Mouse (Mus musculus) thymus, postnatal 4 days (tissue): Measurements from ENCODE around the gene Dcdc2b.
A peak's percentile ranks its signal among the peaks of the same experiment; 100 is the strongest.

ENCODE experiments used
- DNase-seq: peaks from one replicate; pipeline ENCODE4 v3.0.0; 2021

Dcdc2b gene

DNA sequence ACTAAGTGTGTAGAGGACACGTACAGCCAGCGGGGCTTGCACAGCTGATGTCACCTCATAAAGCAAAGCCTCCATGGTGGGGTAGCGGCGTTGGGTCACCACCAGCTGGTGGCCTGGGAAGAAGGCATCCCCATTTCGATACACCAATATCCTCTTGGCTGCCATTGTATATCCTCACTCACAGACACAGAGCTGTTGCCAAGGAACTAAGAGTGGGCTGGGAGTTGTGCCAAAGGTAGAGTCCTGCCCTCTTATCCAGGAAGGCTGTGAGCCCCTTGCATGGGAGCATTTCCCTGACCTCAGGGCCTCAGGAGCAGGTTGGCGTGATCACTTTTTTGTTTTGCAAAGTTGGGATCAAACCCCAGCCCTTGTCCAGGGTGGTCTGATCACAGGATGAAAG lies at the start of gene Dcdc2b:
Dcdc2b (minus strand) TSS at position 165 of the 400 bp plus-strand sequence.
- no peak for DNase-seq

DNA sequence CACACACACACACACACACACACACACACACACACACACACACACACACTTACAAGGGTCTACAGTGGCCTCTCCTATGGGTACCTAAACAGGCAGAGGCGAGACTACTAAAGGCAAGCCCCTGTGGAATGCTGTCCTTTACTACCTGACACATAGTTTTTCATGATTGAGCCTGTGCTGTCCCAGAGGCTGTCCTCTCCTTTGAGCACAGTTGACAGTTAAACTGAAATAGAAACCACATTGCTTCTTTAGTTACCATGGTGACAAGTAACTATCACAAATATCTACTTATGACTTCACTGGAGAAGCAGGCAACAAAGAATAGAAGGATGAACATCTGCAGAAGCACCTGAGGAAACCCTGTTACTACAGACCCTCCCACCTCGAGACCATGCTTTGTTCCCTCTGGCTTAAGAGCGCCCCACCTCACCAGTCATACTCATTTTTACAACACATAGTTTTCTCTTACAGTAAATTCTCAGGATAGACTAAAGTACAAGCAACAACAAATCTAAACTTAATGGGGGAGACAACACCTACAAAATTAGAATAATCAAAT lies 48.3 kb upstream of the Dcdc2b start:
- DNase-seq: no peak

DNA sequence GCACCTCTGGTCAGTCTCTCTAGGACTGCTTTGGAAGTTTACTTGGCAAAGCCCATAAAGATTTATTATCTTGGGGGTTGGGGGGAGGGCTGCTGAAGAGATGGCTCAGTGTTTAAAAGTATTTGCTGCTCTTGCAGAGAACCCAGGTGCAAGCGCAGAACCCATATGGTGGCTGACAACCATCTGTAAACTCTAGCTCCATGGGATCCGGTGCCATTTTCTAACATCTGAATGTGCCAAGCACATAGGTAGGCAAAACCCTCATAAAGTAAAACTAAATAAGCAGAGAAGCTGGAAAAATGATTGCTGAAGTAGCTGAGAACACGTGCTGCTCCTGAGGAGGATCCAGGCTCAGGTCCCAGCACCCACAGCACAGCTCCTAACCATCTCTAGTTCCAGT lies 47.5 kb upstream of the Dcdc2b start:
- DNase-seq: no peak

DNA sequence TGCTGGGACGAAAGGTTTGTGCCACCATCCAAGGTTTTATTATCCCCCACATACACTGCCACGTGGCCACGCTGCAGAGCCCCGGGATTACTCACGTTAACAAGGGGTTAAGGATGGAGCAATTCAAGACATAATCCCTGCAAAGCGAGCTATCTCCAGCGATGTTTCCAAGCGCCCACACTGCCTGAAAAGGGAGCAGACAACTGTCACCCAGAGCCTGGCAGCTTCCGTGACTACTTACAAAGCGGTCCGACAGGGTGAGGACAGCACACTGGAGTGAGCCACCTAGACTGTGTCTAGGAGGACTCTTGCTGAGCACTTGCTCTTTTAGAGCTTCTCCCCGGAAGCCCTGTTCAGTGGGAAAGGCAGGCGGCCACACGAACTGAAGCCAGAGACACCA lies 40.7 kb upstream of the Dcdc2b start:
- DNase-seq: no peak

DNA sequence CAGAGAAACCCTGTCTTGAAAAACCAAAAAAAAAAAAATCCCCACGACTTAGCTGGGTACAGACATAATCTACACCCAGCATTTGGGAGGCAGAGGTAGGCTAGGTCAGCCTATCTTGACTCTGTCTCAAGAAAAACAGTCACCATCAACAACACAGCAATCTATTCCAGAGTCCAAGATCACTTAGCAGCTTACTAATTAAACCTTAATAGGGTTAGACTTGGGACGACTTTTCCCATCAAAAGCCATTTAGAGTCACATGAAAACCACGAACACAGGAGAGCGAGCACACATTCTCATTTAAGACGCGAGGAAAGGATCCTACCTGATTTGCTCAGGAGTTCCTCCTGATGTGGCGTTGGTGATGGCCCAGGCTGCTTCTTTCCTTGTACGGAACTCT lies 36.3 kb upstream of the Dcdc2b start:
- DNase-seq: no peak

DNA sequence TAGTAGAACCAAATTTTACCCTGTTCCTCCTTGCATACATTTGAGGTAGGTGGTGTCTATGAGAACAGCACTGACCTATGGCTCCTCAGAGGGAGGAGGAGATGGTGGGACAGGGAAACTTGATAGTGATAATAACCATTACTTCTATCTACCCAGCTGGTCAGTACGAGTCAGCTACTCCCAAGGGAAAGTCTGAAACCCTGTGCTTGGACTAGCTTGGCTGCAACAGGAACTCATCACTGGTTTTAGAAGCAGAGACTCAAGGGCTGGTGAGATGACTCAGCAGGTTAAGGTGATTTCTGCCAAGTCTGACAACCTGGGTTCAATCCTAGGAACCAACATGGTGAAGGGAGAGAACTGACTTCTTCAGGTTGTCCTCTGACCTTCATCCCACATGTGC lies 34.6 kb upstream of the Dcdc2b start:
- no peak for DNase-seq

DNA sequence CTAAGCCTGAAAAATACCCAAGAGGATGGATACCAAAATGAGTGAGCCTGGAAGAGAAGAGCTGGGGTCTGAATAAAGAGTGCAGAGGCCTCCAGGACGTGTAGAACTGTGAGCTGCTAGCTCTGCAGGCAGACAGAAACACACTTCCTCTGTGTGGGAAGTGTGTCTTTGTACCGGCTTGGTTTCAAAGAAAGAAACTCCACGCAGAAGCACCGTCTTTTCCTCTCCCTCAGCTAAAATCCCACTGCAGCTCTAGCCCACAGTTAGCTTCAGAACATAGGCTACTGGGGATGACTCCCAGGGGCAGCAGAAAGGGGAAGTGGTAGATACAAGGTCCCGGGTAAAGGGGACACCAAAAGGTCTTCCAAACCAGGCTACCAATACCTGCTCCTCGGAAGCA lies 31.1 kb upstream of the Dcdc2b start:
- no peak for DNase-seq

DNA sequence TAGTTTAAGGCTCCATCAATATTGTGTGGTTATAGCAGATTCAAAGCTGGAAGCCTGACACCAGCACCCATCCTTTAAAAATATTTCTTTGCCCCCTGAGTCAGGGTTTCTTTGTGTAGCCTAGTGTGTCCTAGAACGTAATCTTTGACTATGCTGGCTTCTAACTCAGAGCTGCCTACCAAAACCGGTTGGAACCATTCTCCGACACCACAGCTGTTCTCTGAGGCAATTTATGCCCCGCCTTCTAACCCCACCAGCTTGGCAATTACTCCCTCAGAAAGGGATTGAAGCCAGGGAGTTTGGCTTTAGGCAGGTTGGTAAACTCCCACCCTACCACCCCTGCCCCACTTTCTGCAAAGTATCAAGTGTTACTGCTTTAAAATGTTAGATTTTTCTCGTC lies 27.7 kb upstream of the Dcdc2b start:
- no peak for DNase-seq

DNA sequence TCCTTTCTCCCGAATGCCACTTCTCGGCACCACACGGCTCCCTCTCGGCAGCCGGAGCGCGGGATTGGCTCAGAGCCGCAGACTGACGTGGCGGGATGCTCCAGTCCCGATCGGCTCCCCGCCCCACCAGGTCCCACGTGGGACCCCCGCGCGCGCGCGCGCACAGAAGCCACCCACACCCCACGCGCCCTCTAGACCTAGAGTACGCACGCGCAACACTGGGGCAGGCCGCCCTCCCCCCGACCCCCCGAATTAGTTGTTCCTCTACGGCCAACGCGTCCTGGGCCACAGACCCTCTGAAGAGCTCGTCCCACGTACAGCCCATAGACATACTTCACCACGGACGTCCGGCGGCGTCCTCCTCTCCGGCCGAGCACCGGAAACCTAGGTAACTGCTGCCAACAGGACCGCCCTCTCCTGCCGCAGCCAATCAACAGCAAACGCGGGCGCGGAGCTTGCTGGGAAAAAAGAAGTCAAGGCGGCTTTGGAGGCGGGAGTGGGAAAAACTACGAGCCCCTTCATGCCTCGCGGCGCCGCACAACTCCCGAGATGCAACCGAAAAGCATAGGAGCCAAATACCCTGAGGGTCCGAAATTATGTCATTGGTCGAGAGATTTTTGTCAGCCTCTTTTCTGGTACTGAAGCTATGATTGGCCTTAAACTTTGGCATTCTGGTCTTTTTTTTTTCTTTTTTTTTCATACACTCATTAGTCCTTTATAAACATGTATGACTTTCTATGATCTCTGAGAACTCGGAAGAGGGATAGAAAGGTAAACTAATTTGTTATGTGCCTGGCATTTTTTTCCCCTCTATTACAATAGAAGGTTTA lies 26.8 kb upstream of the Dcdc2b start, which contains the start of gene Txlna:
Txlna (minus strand) TSS at position 428 of the 830 bp plus-strand sequence.
- DNase-seq: peak; percentile 94

DNA sequence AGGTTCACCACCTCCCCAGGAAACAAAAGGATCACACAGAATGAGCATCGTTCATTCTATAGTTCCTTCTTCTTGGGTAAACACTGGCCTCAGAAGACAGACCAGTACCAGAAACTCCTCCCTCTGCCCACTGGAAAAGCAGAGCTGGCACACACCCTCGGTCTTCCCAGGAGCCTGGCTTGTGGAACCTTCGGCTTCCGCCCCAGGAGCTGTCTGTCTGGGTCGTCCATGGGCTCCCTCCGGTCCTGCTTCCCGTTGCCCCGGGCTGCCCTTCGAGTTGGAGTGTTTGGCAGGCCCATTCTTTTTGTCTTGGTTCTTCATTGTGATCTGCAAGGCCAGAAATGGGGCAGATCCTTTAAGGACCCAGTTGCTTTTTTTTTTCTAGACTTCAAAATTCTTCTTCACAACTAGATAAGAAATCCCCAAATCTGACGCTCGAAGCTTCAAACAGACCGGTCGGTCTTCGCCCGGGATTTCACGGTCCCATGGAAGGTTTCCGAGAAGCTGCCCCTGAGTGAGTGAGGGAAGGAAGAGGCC lies 26.1 kb upstream of the Dcdc2b start:
- peak; percentile 48 for DNase-seq

DNA sequence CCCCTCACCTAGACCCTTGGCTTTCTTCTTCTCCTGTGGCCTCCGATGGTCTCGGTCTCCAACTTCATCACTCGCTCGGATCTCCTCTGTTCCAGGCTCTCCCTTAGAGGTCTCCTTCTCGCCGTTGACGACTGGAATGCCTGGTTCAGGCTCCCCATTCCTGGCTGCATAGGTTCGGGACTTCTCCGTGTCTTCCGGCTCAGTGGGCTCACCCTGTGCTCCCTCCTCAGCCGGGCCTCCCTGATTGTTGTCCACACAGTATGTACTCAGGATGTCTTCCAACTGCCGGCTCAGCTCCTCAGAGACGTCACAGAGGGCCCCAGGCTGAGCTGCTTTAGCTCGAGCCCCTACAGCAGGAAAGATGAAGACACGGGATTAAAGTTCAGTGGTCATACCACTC lies 25.2 kb upstream of the Dcdc2b start:
- no peak for DNase-seq

DNA sequence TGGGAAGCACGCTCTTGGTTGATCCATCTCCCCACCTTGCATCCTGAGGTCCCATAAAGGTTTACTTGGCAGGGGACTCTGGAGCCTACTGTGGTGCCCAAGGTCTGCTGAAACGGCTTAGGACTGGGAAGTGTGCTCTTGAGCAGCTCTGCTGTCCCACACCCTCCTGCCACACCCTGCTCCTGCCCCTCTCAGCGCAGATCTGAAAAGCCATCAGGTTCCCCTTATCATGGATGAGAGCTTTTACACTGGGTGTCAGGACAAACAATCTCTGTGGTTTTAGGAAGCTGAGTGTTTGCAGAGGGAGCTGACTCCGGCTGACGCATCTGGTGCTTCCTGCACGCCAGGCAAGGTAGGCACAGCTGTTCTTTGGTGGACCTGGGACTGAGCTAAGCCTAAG lies 19.8 kb upstream of the Dcdc2b start:
- no peak for DNase-seq

DNA sequence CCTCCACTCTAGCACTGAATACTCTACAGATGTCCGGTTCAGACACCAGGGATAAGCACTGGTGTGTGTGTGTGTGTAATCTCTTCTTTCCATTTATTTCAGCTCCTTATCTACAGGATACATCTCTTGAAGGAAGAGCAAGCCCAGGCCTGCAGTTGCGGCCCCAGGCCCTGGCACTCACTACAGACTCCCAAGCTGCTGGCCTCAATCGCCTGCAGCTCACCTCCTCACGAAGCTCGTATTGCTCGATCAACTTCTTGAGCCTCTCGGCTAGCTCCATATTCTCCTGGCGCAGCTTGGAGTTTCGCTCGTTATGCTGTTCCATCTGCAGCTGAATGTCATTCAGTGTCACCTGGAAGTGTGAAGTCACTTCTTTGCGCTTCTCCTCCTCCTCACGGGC lies 17.8 kb upstream of the Dcdc2b start:
- no peak for DNase-seq

DNA sequence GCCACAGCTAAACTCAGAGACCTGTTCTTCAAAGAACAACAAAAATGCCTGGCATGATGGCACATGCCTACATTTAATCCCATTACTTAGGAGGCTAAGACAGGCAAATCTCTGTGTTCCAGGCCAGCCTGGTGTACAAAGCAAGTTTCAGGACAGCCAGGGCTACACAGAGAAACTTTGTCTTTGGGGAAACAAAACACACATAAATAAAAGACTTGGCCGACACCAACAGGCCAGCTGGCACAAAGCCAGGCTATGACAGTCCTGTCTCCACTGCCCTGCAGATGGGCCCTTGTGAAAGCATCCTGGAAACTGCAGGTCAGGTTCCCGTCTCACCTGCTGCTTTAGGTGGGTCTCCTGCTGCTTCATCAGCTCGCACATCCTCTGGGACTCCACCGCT lies 16.9 kb upstream of the Dcdc2b start:
- DNase-seq: no peak

DNA sequence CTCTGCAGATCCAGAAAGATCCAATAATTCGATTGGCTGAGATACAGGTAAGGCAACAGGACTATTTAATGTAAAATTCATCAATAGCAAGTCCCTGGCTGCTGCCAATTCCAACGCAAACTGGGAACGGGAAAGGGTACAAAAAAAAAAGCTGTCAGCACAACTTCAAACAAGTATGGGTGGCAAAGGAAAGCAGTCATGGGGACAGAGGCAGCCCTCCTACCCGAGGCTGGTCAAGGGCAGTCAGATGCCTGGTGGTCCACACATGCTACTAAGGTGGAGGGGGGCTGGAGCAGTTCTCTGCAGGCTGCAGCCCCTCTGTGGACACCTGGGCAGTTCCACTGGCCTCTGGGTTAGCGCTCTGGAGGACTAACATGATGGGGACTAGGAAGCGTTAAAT lies 12.0 kb upstream of the Dcdc2b start:
- no peak for DNase-seq

DNA sequence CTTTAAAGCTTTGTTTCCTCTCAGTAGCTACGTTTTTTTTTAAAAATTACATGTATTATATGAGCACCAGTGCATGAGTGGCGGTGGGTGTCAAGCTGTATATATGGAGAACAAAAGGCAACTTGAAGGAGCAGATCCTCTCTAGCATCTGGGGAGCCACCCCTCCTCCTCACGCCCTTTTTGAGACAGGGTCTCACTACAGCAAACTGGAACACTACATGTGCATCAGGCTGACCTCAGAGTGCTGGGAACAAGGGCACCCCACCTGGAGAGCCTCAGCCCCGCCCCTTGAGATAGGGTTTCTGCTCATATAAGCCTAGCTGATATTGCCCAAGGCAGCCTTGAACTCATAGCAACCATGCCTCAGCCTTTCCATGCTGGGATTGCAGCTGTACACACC lies 11.4 kb upstream of the Dcdc2b start:
- DNase-seq: no peak

DNA sequence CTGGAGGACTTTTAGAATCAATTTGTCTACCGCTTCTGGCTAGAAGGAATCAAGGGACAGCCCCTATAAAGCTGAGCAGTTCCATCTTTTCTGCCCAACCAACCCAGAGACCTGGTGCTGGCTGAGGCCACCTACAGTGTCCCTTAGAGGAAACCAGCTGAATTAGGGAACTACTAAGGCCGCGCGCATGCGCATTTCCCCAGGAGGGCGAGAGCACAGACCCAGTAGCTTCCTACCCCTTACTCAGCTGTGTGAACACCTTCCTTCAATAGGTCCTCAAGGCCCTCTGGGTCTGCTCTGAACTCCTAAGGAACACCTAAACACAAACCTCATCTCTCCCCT lies 10.9 kb upstream of the Dcdc2b start:
- DNase-seq: peak; percentile 84

DNA sequence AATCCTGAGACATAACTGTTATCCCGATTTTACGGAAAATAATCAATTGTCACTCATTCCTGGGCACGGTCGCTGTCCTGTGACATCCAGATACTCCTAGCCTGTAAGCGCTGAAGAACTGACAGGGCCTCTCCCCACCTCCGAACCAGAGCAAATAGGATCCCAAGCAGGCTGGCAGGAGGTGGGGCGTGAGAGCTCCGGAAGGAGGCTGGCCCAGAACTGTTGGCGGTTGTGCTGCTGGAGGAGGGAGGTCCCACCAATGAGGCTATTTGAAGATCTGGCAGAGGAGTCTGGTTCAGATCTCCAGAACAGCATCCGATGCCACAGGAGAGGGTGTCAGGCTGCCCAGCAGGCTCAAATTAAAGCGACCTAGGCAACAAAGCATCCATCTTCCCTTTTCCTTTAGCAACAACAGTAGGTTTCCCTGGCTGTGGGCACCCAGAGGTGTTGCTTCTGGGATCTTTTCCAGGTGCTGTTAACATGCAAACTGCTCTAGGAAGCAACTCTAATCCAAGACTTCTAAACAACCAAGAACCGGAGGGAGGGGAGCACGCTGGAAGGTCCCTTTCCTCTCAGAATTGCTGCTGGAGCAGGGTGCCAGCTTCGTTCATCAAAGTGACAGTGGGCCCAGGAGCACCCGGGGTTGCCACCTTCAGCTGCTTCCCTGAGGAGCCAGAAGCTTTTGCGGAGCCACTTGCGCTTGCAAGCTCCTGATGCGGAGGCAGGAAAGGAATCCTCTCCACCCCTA lies 10.4 kb upstream of the Dcdc2b start:
- peak; percentile 81 for DNase-seq

DNA sequence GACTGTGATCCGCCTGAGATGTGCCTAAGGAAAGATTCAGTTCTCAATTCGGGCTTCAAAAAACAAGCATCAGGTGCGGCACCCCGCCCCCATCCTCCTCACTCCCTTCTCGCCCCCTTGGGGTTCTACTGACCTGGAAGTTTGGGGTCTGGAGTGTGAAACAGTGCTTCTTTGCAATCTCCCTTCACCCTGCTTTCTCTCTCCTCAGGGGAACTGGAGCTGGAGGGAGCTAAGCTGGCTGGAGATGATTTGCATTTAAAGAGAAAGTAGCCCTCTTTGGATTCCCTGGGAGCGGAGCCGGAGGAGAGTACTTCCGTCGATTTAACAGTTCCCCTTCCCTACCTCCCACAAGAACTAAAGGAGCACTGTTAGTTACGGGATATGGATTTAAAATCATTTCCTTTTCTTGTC lies 9.6 kb upstream of the Dcdc2b start, which contains the start of gene Ccdc28b:
Ccdc28b (minus strand) TSS at position 267 of the 411 bp plus-strand sequence.
- peak; percentile 64 for DNase-seq

DNA sequence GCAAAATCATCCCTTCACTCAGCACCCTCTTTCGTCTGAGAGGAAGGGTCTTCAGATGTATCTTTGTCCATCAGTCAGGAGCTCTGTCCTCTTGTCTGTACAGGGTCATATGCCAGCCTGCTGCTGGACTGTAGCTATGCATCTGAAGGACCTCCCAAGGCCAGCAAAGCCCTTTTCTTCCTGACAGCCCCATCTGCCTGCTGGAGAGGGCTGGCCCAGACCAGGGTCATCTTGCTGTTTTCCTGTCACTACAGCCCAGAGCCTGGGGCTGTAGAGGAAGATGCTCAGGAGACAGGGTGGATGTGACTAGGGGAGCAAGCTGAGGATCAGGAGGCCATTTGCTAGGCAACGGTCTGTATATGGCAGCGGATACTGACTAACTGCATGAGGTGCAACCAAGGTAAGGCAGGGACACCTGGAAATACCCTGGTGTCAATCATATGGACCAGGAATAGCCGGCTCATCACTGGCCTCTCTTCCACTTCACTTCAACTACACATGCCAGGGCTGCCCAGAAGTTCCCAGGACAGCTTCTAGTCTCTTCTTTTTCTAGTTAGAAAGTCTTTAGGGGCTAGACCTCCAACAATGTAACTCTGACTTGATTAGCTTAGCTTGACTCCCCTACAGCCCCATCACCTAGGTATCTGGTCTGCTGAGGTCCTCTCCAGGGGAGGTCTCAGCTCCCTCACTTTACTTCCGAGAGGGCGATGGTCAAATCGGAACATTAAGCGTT lies 8.9 kb upstream of the Dcdc2b start:
- no peak for DNase-seq

DNA sequence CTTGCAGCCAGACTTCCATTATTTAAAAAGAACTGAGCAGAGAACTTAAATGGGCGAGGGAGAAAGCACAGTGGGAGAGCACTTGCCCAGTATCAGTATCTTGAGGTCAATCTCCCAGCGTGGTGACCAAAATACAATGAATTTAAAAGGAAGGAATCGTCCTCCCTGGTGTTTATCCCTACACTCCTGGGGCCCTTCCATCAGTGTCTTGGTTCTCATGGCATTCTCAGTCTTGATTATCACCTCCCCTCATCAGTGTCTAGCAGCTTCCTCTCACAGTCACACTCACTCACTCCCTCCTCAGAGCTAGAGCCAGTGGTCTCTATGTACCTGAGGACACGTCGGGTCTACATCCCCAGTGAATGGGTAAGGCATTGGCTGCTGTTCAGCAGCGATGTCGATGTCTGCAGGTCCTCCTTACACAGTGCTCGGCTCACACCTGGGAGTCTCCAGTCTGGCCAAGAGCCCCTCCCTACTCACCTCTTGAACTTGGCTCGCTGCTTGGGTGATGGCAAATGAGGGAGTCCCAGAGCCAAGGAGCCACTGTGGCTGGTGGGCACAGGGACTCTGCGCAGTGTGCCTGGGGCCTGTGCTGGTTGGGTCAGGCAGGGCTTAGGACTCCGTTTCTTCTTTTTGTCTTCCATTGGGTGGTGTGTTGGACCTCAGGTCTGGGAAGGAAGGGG lies 8.2 kb upstream of the Dcdc2b start:
- no peak for DNase-seq

DNA sequence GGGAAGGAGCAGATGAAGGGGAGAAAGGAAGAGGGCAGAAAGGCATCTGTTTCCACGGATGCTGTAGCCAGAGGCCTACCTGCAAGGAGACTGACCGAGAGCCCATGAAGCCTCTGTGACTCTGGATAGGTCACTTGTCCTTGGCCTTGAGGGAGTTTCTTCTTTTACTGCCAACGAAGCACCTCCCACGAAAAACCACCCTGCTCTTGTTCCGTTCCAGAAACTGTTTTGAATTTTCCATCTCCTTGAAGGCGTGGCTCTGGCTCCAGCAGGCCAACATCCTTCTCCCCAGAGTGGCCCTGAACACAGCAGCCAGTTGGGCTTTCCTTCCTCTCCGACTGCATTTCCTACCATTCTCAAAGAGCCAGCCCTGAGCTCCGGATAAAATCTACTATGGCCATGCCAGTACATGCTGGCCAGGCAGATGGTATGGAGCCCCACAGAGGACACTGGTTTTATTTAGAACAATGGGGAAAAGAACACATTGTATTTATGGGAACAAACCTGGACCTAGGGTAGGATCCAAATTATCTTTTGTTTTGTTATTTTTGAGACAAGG lies 7.3 kb upstream of the Dcdc2b start:
- no peak for DNase-seq
